Mouse (Mus musculus): ENCODE data around the gene Zfyve27. TPM values are rescaled to one million over a fixed set of nuclear protein-coding genes. Genes with fewer than 3 reads are reported as not detected.

Gene Zfyve27
- total and polyA plus RNA-seq, 2 experiments = 11.1 to 22.0 TPM

DNA sequence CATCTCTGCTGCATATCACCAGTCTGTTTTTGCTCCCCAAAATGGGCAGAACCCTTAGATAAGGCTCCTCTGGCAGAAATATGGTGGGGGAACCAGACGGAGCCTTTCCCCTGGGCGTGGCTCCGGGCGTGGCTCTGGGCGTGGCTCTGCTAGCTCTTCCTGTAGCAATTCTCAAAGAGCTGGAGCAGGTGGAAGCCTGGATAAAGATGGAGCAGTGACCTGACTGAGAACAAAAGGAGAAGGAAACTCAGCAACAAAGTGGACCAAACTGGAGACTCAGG lies 66.5 kb downstream of the Zfyve27 start:
- Histone ChIP-seq H3K4me3 (ENCODE audit: insufficient read depth, low read depth, low read length) (no peak overlapping the region), H3K4me1 (ENCODE audit: control insufficient read depth, insufficient read depth, low read length) (no peaks in the 10 kb centered on the region), H3K27me3 (ENCODE audit: control insufficient read depth, insufficient read depth, low read length) (no peaks in the 10 kb centered on the region), H3K9ac (ENCODE audit: low read depth, low read length) (no peak overlapping the region), H3K79me2 (ENCODE audit: control insufficient read depth, insufficient read depth, low read length) (no peaks in the 10 kb centered on the region), H3K36me3 (ENCODE audit: control insufficient read depth, insufficient read depth, low read length) (no peaks in the 10 kb centered on the region), H3K27ac (replicated peaks; ENCODE audit: insufficient read depth, low read depth, low read length) (no peak overlapping the region)
- TF ChIP-seq CTCF (IDR thresholded peaks at IDR 0.05; ENCODE audit: low read depth, low read length) (no peak), POLR2A (IDR thresholded peaks at IDR 0.05; ENCODE audit: extremely low read depth, insufficient read depth, low read length) (no peak)
- 68% methylated on average over 5 of the region's 5 CpGs for WGBS
- DNase-seq (ENCODE audit: extremely low read depth, low read depth, low spot score) = no peak

DNA sequence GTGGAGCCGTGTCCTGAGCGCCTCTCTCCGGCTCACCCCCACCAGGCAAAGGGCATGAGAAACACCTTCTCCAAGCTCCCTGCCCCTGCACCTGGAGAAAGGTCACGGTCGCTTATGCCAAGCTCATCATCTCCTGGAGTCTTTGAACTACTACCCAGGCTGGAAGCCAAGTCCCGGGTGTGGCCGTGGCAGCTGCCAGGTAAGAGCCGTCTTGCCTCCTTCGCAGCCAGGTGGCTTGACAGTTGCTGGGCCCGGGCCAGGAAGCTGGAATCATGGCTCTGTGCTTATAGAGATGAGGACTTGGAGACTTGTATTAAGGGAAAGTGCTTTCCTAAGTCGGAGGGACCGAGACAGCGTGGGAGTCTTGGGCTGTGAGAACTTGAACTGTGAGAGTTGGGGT lies 67.2 kb downstream of the Zfyve27 start:
- Histone ChIP-seq H3K27me3 (ENCODE audit: control insufficient read depth, insufficient read depth, low read length) (no peaks in the 10 kb centered on the region), H3K4me3 (ENCODE audit: insufficient read depth, low read depth, low read length) (no peak overlapping the region), H3K36me3 (ENCODE audit: control insufficient read depth, insufficient read depth, low read length) (no peaks in the 10 kb centered on the region), H3K79me2 (ENCODE audit: control insufficient read depth, insufficient read depth, low read length) (no peaks in the 10 kb centered on the region), H3K9ac (ENCODE audit: low read depth, low read length) (no peak overlapping the region), H3K27ac (replicated peaks; ENCODE audit: insufficient read depth, low read depth, low read length) (no peak overlapping the region), H3K4me1 (ENCODE audit: control insufficient read depth, insufficient read depth, low read length) (no peaks in the 10 kb centered on the region)
- 89% methylated on average over 13 of the region's 13 CpGs for WGBS
- DNase-seq (ENCODE audit: extremely low read depth, low read depth, low spot score) = no peak
- TF ChIP-seq POLR2A (IDR thresholded peaks at IDR 0.05; ENCODE audit: extremely low read depth, insufficient read depth, low read length) (no peak), CTCF (IDR thresholded peaks at IDR 0.05; ENCODE audit: low read depth, low read length) (no peak)

DNA sequence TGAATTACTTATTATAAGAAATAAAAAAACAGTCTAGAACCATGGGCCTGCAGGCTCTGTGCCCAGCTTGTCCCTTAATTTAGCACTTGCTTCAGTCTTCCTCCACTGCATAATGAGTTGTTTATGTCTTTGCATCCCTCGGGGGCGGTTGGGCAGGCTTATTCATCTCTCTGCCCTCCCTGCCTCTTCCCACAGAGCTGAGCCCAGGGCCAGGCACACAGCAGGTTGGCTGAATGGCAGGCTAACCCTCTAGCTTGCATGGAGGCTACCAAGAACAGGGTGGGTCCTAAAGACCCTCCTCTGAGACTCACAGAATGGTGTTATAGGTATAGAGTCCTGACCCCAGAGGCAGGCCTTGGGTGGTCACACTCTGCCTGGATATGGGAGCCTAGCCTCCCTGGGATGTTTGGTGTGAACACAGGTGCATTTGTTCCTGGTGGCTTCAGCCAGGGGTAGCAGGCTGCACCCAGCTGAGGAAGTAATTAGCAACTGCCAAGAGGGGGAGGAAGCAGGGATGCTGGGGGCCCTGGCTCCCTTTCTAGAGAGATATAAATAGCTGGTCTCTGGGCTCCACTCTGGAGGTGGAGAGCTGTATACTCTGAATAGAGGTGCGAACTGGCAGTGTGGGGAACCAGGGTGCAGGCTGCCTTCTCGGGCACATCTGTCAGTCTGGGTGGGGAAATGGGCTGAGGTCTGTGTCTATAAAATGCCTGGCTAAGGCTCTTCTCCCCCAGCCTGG lies 74.0 kb downstream of the Zfyve27 start:
- DNase-seq (ENCODE audit: extremely low read depth, low read depth, low spot score) = no peak
- Histone ChIP-seq H3K27me3 (ENCODE audit: control insufficient read depth, insufficient read depth, low read length) (no peaks in the 10 kb centered on the region), H3K9ac (ENCODE audit: low read depth, low read length) (no peak overlapping the region), H3K36me3 (ENCODE audit: control insufficient read depth, insufficient read depth, low read length) (no peaks in the 10 kb centered on the region), H3K27ac (replicated peaks; ENCODE audit: insufficient read depth, low read depth, low read length) (no peak overlapping the region), H3K4me3 (ENCODE audit: insufficient read depth, low read depth, low read length) (no peak overlapping the region), H3K79me2 (ENCODE audit: control insufficient read depth, insufficient read depth, low read length) (no peaks in the 10 kb centered on the region), H3K4me1 (ENCODE audit: control insufficient read depth, insufficient read depth, low read length) (no peaks in the 10 kb centered on the region)
- 53% methylated on average over 4 of the region's 4 CpGs for WGBS
- no peak for TF ChIP-seq POLR2A (IDR thresholded peaks at IDR 0.05; ENCODE audit: extremely low read depth, insufficient read depth, low read length)
- TF ChIP-seq CTCF (IDR thresholded peaks at IDR 0.05; ENCODE audit: low read depth, low read length) = no peak

DNA sequence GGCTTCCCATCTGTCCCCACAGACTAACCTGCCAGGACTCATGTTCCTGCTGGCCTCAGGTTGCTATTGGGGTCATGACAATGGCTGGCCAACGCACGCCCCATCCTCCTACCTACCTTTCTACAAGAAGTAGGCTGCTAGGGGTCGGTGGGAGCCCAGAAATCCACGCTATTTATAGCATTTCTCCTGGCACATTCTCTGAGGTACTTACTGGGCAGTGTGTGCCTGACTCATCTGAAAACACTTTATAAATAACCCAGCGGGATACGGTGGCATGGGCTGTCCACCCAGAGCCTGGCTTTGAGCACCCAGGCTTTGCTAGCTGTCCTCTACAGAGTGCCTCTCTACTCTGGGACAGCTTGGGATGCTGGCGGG lies 74.6 kb downstream of the Zfyve27 start:
- no peaks in the 10 kb centered on the region for H3K79me2 ChIP-seq (ENCODE audit: control insufficient read depth, insufficient read depth, low read length)
- 74% methylated on average over 7 of the region's 7 CpGs for WGBS
- H3K4me1 ChIP-seq (ENCODE audit: control insufficient read depth, insufficient read depth, low read length) = no peaks in the 10 kb centered on the region
- DNase-seq (ENCODE audit: extremely low read depth, low read depth, low spot score) = no peak
- H3K4me3 ChIP-seq (ENCODE audit: insufficient read depth, low read depth, low read length) = no peak overlapping the region
- H3K9ac ChIP-seq (ENCODE audit: low read depth, low read length) = no peak overlapping the region
- H3K27ac ChIP-seq (replicated peaks; ENCODE audit: insufficient read depth, low read depth, low read length) = no peak overlapping the region
- no peaks in the 10 kb centered on the region for H3K27me3 ChIP-seq (ENCODE audit: control insufficient read depth, insufficient read depth, low read length)
- H3K36me3 ChIP-seq (ENCODE audit: control insufficient read depth, insufficient read depth, low read length) = no peaks in the 10 kb centered on the region
- TF ChIP-seq CTCF (IDR thresholded peaks at IDR 0.05; ENCODE audit: low read depth, low read length) = no peak
- no peak for TF ChIP-seq POLR2A (IDR thresholded peaks at IDR 0.05; ENCODE audit: extremely low read depth, insufficient read depth, low read length)

DNA sequence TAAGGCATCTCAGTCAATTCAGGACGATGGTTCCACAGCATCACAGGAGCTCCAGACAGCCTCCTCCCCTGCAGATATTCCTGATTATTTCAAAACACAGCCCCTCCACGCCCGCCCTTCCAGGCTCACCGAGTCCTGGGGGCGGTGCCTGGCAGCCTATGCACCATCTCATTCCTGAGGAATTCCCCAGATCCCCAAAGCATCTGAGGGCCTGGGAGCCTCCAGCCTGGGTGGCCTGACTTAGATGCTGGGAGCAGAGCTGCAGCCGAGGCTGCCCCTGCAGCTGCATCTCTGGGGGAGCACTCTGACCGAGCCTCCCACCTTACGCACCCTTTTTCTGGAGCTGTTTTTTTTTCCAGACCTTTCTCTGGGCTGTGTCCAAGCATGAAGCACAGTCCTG lies 77.1 kb downstream of the Zfyve27 start:
- TF ChIP-seq POLR2A (IDR thresholded peaks at IDR 0.05; ENCODE audit: extremely low read depth, insufficient read depth, low read length) = no peak
- no peak for TF ChIP-seq CTCF (IDR thresholded peaks at IDR 0.05; ENCODE audit: low read depth, low read length)
- H3K27ac ChIP-seq (replicated peaks; ENCODE audit: insufficient read depth, low read depth, low read length) = no peak overlapping the region
- 78% methylated on average over 8 of the region's 8 CpGs for WGBS
- no peak overlapping the region for H3K4me3 ChIP-seq (ENCODE audit: insufficient read depth, low read depth, low read length)
- H3K27me3 ChIP-seq (ENCODE audit: control insufficient read depth, insufficient read depth, low read length) = no peaks in the 10 kb centered on the region
- no peaks in the 10 kb centered on the region for H3K4me1 ChIP-seq (ENCODE audit: control insufficient read depth, insufficient read depth, low read length)
- no peaks in the 10 kb centered on the region for H3K36me3 ChIP-seq (ENCODE audit: control insufficient read depth, insufficient read depth, low read length)
- DNase-seq (ENCODE audit: extremely low read depth, low read depth, low spot score) = no peak
- H3K9ac ChIP-seq (ENCODE audit: low read depth, low read length) = no peak overlapping the region
- no peaks in the 10 kb centered on the region for H3K79me2 ChIP-seq (ENCODE audit: control insufficient read depth, insufficient read depth, low read length)

DNA sequence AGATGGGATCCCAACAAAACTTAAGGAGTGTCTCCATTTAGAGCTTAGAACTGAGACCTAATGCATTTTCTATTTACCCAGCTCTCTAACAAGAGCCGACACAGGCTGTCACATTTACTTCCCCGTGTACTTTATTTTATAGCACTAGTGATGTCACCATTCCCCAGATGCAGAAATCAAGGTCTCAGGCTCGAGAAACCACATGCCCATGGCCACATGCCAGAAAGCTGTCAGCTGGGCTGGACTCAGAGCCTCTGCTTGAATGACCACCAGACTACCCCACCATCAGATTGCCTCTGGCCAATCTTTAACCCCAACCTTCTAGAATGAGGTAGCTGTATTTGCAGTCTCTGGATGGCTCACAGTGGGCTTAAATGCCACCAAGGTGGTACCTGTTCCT lies 79.7 kb downstream of the Zfyve27 start:
- no peak overlapping the region for H3K4me3 ChIP-seq (ENCODE audit: insufficient read depth, low read depth, low read length)
- TF ChIP-seq CTCF (IDR thresholded peaks at IDR 0.05; ENCODE audit: low read depth, low read length) (no peak), POLR2A (IDR thresholded peaks at IDR 0.05; ENCODE audit: extremely low read depth, insufficient read depth, low read length) (no peak)
- WGBS = 62% methylated on average over 3 of the region's 3 CpGs
- no peaks in the 10 kb centered on the region for H3K27me3 ChIP-seq (ENCODE audit: control insufficient read depth, insufficient read depth, low read length)
- H3K9ac ChIP-seq (ENCODE audit: low read depth, low read length) = no peak overlapping the region
- DNase-seq (ENCODE audit: extremely low read depth, low read depth, low spot score) = no peak
- no peaks in the 10 kb centered on the region for H3K4me1 ChIP-seq (ENCODE audit: control insufficient read depth, insufficient read depth, low read length)
- H3K79me2 ChIP-seq (ENCODE audit: control insufficient read depth, insufficient read depth, low read length) = no peaks in the 10 kb centered on the region
- H3K27ac ChIP-seq (replicated peaks; ENCODE audit: insufficient read depth, low read depth, low read length) = no peak overlapping the region
- no peaks in the 10 kb centered on the region for H3K36me3 ChIP-seq (ENCODE audit: control insufficient read depth, insufficient read depth, low read length)

Other genes starting within 250 kb of the Zfyve27 start
- 5.6 and 6.5 TPM in 2 replicates for gene Exosc1, start 230.5 kb upstream of the Zfyve27 start, total RNA-seq (2014; rRNA removed)
- 5.9 and 8.2 TPM in 2 replicates for gene Exosc1, start 230.5 kb upstream of the Zfyve27 start, polyA plus RNA-seq (2012; rRNA removed)
- 7.9 and 15.0 TPM in 2 replicates for gene Zdhhc16, start 230.5 kb upstream of the Zfyve27 start, total RNA-seq (2014; rRNA removed)
- gene Zdhhc16, start 230.5 kb upstream of the Zfyve27 start, polyA plus RNA-seq (2012; rRNA removed) = 40.9 and 49.9 TPM in 2 replicates
- 14.9 and 15.1 TPM in 2 replicates for gene Mms19, start 182.8 kb upstream of the Zfyve27 start, total RNA-seq (2014; rRNA removed)
- 23.2 and 39.5 TPM in 2 replicates for gene Mms19, start 182.8 kb upstream of the Zfyve27 start, polyA plus RNA-seq (2012; rRNA removed)
- 4.6 and 4.8 TPM in 2 replicates for gene Ubtd1, start 182.2 kb upstream of the Zfyve27 start, total RNA-seq (2014; rRNA removed)
- 13.4 and 15.3 TPM in 2 replicates for gene Ubtd1, start 182.2 kb upstream of the Zfyve27 start, polyA plus RNA-seq (2012; rRNA removed)
- 1.1 and 1.2 TPM in 2 replicates for gene Ankrd2, start 128.0 kb upstream of the Zfyve27 start, total RNA-seq (2014; rRNA removed)
- 0.37 and 0.65 TPM in 2 replicates for gene Ankrd2, start 128.0 kb upstream of the Zfyve27 start, polyA plus RNA-seq (2012; rRNA removed)
- gene Hoga1, start 118.3 kb upstream of the Zfyve27 start, total RNA-seq (2014; rRNA removed) = 128 and 132 TPM in 2 replicates
- 247 and 290 TPM in 2 replicates for gene Hoga1, start 118.3 kb upstream of the Zfyve27 start, polyA plus RNA-seq (2012; rRNA removed)
- 13.9 and 17.1 TPM in 2 replicates for gene 4933411K16Rik, start 111.7 kb upstream of the Zfyve27 start, total RNA-seq (2014; rRNA removed)
- gene 4933411K16Rik, start 111.7 kb upstream of the Zfyve27 start, polyA plus RNA-seq (2012; rRNA removed) = 3.5 and 7.0 TPM in 2 replicates
- 0.09 and 0.13 TPM in 2 replicates for gene Morn4, start 77.6 kb upstream of the Zfyve27 start, total RNA-seq (2014; rRNA removed)
- gene Morn4, start 77.6 kb upstream of the Zfyve27 start, polyA plus RNA-seq (2012; rRNA removed) = 0.27 and 0.44 TPM in 2 replicates
- gene Pi4k2a, start 73.5 kb upstream of the Zfyve27 start, total RNA-seq (2014; rRNA removed) = 20.2 and 23.8 TPM in 2 replicates
- gene Pi4k2a, start 73.5 kb upstream of the Zfyve27 start, polyA plus RNA-seq (2012; rRNA removed) = 43.3 and 46.1 TPM in 2 replicates
- 49.0 and 53.6 TPM in 2 replicates for gene Avpi1, start 34.9 kb upstream of the Zfyve27 start, total RNA-seq (2014; rRNA removed)
- 35.9 and 38.2 TPM in 2 replicates for gene Avpi1, start 34.9 kb upstream of the Zfyve27 start, polyA plus RNA-seq (2012; rRNA removed)
- gene Marveld1, start 16.6 kb upstream of the Zfyve27 start, total RNA-seq (2014; rRNA removed) = 11.9 and 12.1 TPM in 2 replicates
- 25.7 and 29.8 TPM in 2 replicates for gene Marveld1, start 16.6 kb upstream of the Zfyve27 start, polyA plus RNA-seq (2012; rRNA removed)
- not detected in 2 replicates for gene Sfrp5, start 38.3 kb downstream of the Zfyve27 start, total RNA-seq (2014; rRNA removed)
- gene Sfrp5, start 38.3 kb downstream of the Zfyve27 start, polyA plus RNA-seq (2012; rRNA removed) = 0.12 TPM in 1 of 2 replicates, not detected in the other
- gene Golga7b, start 83.6 kb downstream of the Zfyve27 start, total RNA-seq (2014; rRNA removed) = not detected in 2 replicates
- not detected in 2 replicates for gene Golga7b, start 83.6 kb downstream of the Zfyve27 start, polyA plus RNA-seq (2012; rRNA removed)